Mouse (Mus musculus) lung, embryonic 15.5 days (tissue): Measurements from ENCODE around the gene Tm7sf3. TPM values are rescaled to one million over a fixed set of nuclear protein-coding genes. Genes with fewer than 3 reads are reported as not detected.

ENCODE experiments used
- ATAC-seq: fragments of 200-750 bp; cut with Nextera tagmentation; 2 replicates; pipeline ENCODE4 v1.8.0; 2017; ENCODE audit warnings: moderate number of reproducible peaks, borderline replicate concordance; ENCODE audit not compliant: low FRiP score, low TSS enrichment; ENCODE audit errors: extremely low read depth
- H3K27ac ChIP-seq: fragments of 300-500 bp; sonication (generic); 2 replicates; pipeline ENCODE4 v1.5.1; 2015; ENCODE audit warnings: moderate library complexity, mild to moderate bottlenecking, inconsistent platforms
- H3K27me3 ChIP-seq: fragments of 300-500 bp; sonication (generic); 2 replicates; pipeline ENCODE4 v1.6.1; 2015; ENCODE audit warnings: inconsistent platforms
- H3K36me3 ChIP-seq: fragments of 300-500 bp; sonication (generic); 2 replicates; pipeline ENCODE4 v1.6.1; 2015; ENCODE audit warnings: inconsistent platforms
- H3K4me1 ChIP-seq: fragments of 300-500 bp; sonication (generic); 2 replicates; pipeline ENCODE4 v1.6.1; 2015; ENCODE audit warnings: inconsistent platforms
- H3K4me2 ChIP-seq: fragments of 300-500 bp; sonication (generic); 2 replicates; pipeline ENCODE4 v1.6.1; 2015; ENCODE audit warnings: inconsistent platforms, mild to moderate bottlenecking, moderate library complexity
- H3K4me3 ChIP-seq: fragments of 300-500 bp; sonication (generic); 2 replicates; pipeline ENCODE4 v1.5.1; 2015; ENCODE audit warnings: mild to moderate bottlenecking, inconsistent platforms
- H3K9ac ChIP-seq: fragments of 300-500 bp; sonication (generic); 2 replicates; pipeline ENCODE4 v1.6.1; 2015; ENCODE audit warnings: inconsistent platforms
- H3K9me3 ChIP-seq: fragments of 300-500 bp; sonication (generic); 2 replicates; pipeline ENCODE4 v1.6.1; 2016; ENCODE audit warnings: inconsistent platforms
- WGBS: fragments of 180-500 bp; shearing (Covaris S2); methylation state at CpG from one replicate; pipeline ENCODE4 v1.1.7; 2015; 5-methylcytosine and 5-hydroxymethylcytosine counted together
- polyA plus RNA-seq: library from polyadenylated mRNA; unstranded; fragments of >200 nt; fragmentation: Nextera tagmentation; extraction: Ambion mirVana; gene quantifications from 2 replicates; pipeline ENCODE4 v1.2.1, GENCODE M21; 2015

The Tm7sf3 gene
- 28.2 and 29.9 TPM in 2 replicates for polyA plus RNA-seq

DNA sequence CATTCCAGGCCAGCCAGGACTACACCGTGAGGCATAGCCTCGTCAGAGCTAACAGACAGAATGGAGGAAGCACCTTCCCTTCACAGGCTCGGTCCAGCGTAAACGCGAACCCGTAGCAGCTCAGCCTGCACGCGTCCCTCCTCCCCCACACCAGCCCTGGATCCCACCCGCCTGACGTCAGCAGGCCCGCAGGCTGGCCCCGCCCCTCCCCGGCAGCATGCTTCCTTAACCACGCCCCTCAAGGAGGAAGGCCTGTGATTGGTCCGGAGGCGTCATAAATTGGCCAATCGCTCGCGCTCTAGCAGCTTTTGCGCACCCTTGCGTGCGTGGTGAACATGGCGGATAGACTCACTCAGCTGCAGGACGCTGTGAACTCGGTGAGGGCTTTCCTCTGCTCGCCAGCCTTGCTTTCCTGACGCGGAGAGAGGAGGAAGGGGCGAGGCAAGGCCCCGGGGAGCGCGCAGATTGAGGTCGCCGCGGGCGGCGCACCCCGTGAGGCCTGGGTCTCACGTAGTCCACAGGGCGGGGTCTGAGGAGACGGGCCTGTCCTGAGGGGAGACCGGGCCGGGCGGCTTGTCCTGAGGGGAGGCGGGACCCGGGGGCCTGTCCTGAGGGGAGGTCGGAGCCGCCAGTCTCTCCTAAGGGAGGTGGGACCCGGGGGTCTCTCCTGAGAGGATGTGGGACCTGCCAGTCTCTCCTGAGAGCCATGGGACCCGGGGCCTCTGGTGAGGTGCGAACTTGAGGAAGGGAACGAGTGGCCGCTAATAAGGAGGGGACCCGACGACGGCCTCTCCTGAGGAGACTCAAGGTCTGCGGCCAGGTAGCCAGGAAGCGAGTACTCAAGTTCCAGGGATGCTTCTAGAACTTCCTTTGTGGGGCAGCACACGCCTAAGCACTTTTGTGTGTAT is at the start of gene Tm7sf3, which contains the start of gene Med21:
Tm7sf3 (minus strand) TSS at position 549 of the 908 bp plus-strand sequence.
Med21 (plus strand) TSS at position 272 of the 908 bp plus-strand sequence.
- peak within 1 kb of the TSS; percentile 93 for H3K27ac ChIP-seq
- no peaks in the 10 kb centered on the region for H3K36me3 ChIP-seq
- peak within 1 kb of the TSS; percentile 85 for H3K4me2 ChIP-seq
- H3K9me3 ChIP-seq: no peaks in the 10 kb centered on the region
- ATAC-seq: peak; percentile 98
- peak within 1 kb of the TSS; percentile 83 for H3K4me3 ChIP-seq
- peak within 1 kb of the TSS; percentile 89 for H3K9ac ChIP-seq
- no peaks in the 10 kb centered on the region for H3K27me3 ChIP-seq
- WGBS: under 1% methylated on average over 60 of the region's 60 CpGs
- H3K4me1 ChIP-seq: peaks cover 13% of the 10 kb centered on the region; the same call in 1 of the 2 replicates

DNA sequence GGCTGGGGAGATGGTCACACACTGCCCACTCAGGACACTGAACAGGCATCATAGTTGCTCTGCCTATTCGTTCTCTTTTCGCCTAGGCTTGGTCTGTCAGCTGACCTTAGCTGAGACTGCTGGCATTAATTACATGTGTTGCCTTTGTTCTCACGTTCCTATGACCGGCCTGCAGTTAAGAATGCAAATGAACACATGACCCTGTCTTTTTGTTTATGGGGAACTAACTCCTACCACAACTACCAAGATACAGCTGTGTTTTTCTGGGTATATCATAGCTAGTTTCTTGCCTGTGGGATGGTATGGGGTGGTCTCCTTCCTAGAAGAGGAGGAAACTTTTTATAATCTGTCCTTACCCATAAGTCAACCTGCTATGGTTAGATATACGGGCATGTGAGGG is 46.2 kb upstream of the Tm7sf3 start:
- Histone ChIP-seq H3K9me3 (no peaks in the 10 kb centered on the region), H3K27ac (no peak overlapping the region), H3K36me3 (no peaks in the 10 kb centered on the region), H3K4me3 (no peak overlapping the region), H3K9ac (no peak overlapping the region), H3K4me1 (0 out of 2 replicates have a peak, but pooled peaks cover 6% of the 10 kb centered on the region), H3K27me3 (no peaks in the 10 kb centered on the region), H3K4me2 (no peak overlapping the region)
- no peak for ATAC-seq
- 88% methylated on average over 5 of the region's 5 CpGs for WGBS

DNA sequence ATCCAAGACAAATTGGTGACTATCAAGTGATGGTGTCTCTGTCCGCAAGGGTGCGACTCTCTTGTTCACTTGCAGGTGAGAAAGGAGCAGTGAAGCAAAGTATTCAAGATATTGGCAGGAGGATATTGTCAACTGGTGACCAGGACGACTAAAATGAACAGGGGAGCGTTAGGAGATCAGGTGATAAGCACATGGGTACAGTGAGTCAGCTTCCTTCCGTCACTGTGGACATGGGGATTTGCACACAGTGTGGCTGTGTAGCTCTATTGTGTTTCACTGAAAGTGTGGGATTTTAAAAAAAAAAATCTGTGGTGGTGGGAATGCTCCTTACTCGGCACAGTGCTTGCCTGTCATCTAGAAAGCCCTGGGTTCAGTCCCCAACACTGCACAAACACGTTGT is 45.4 kb upstream of the Tm7sf3 start:
- WGBS: 78% methylated on average over 7 of the region's 7 CpGs
- Histone ChIP-seq H3K9me3 (no peaks in the 10 kb centered on the region), H3K36me3 (no peaks in the 10 kb centered on the region), H3K4me1 (0 out of 2 replicates have a peak, but pooled peaks cover 6% of the 10 kb centered on the region), H3K4me2 (no peak overlapping the region), H3K9ac (no peak overlapping the region), H3K27me3 (no peaks in the 10 kb centered on the region), H3K4me3 (no peak overlapping the region), H3K27ac (no peak overlapping the region)
- ATAC-seq: no peak

DNA sequence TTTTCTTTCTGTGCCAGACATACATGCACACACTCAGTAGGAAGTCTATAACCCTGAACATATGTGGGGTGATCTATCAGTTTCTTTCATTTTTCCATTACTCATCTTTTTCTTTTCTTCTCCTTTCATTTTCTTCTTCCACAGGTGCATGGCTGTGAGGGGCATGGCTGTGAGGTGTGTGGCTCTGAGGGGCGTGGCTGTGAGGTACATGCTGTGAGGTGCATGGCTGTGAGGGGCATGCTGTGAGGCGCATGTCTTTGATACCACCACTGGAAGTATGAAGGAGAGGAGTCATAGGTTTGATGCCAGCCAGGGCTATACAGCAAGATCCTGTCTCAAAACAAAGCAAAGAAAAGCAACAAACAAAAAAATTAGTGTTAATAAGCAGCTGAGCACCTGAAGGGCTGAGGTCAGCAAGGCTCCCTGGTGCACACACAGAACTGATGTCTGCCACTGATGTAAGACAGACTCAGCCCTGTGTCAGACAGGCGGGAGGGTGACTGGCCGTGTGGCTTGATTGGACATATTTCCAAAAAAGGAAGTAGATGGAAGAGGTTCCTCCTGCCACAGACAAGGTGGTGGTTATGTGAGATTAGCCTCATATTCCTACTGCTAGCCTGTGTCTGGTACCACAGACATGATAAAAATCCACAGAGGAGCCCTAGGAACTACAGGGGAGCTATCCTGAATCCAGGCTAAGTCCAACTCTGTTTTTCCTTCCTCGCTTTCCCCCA is 44.0 kb upstream of the Tm7sf3 start:
- Histone ChIP-seq H3K9ac (no peak overlapping the region), H3K27me3 (no peaks in the 10 kb centered on the region), H3K4me1 (0 out of 2 replicates have a peak, but pooled peaks cover 6% of the 10 kb centered on the region), H3K4me3 (no peak overlapping the region), H3K9me3 (no peaks in the 10 kb centered on the region), H3K4me2 (peak overlapping the region; percentile 28; the same call in 1 of the 2 replicates), H3K36me3 (no peaks in the 10 kb centered on the region), H3K27ac (peak overlapping the region; percentile 33; the same call in 1 of the 2 replicates)
- peak; percentile 39; the same call in 1 of the 2 replicates for ATAC-seq
- WGBS: 49% methylated on average over 5 of the region's 5 CpGs

DNA sequence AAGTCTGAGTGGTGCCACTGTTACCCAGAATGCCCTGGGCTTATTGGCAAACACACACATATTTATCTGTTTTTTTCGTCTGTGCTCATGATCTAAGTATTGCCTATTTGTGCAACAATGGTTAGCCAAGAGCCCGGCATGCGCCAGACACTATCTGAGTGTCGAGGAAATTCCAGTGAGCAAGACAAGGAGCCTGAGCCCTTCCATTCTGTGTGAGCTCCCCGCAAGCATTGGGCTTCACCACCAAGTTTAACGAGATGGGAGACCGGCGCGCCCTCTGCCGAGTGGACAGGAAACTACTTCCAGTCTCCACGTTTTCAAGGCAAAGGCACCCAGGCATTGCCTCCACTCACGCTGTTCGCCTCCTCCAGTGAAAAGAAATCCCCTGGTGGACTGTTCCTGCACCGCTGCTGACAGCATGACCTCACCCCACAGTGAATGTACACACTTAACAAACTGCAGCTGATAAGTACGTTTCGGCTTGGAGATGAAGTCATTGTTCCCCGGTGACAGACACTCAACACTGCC is 43.2 kb upstream of the Tm7sf3 start:
- Histone ChIP-seq H3K36me3 (no peaks in the 10 kb centered on the region), H3K4me3 (no peak overlapping the region), H3K9me3 (no peaks in the 10 kb centered on the region), H3K4me1 (0 out of 2 replicates have a peak, but pooled peaks cover 6% of the 10 kb centered on the region), H3K4me2 (peak overlapping the region; percentile 28), H3K27me3 (no peaks in the 10 kb centered on the region), H3K9ac (no peak overlapping the region), H3K27ac (peak overlapping the region; percentile 27; the same call in 1 of the 2 replicates)
- 45% methylated on average over 17 of the region's 17 CpGs for WGBS
- ATAC-seq: peak; percentile 80

DNA sequence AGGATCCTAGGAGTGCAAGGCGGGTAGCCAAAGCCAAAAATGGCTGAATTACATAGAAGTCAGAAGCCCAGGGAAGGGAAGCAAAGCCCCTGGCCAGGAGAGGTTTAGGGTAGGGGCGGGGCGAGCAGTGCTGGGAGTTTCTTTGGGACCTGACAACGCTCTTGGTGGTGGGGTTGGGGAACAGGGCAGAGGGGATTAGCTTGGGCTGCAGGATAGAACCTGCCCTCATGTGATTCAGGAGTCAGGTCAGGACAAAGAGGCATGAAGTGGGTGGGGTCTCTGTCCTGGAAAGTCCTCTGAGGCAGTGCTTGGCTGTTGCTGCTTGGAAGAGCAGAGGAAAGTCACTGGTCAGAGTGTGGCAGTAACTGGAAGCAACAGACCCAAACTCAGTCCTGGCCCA is 41.3 kb upstream of the Tm7sf3 start:
- Histone ChIP-seq H3K9me3 (no peaks in the 10 kb centered on the region), H3K9ac (no peak overlapping the region), H3K27ac (no peak overlapping the region), H3K4me3 (no peak overlapping the region), H3K27me3 (no peaks in the 10 kb centered on the region), H3K4me2 (no peak overlapping the region), H3K4me1 (0 out of 2 replicates have a peak, but pooled peaks cover 6% of the 10 kb centered on the region), H3K36me3 (no peaks in the 10 kb centered on the region)
- ATAC-seq: no peak
- WGBS: 84% methylated on average over 4 of the region's 4 CpGs

DNA sequence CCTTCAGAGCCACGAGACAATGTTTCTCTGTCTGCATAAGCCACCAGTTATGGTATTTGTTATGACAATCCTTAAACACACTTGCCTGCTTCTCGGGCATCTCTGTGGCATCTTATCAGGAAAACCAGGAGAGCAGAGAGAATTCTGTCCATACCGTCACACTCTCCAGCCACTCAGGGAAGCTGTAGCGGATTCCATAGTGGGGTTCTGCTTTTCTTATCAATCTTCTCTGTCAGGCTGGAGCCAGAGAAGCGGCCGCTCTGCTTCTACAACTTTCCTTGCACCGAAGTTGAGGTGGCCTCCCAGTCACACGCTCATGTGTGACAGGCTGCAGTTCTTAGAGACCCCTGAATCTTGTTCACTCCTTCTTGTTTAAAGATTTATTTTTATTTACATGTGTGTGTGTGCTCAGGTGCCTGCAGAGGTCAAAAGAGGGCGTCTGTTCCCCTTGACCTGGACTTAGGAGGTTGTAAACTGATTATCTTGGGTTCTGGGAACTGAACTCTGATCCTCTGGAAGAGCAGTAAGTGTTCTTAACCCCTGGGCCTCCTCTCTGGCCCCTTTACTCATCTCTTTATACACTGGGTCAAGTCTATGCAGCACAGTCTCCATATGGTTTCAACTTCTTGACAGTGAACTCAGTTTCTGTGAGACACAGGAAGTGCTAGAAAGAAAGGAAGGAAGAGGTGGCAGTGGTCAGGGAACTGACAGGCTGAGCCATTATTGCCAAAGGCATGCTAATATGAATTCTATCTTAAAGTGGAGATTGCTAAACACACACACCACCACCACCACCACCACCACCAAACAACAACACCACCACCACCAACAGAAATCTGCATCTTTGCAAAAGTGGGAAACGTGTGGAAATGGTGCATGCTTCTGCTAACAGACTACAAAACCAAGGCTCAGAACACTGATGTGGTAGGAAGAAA is 35.8 kb upstream of the Tm7sf3 start:
- H3K36me3 ChIP-seq: no peaks in the 10 kb centered on the region
- no peaks in the 10 kb centered on the region for H3K4me1 ChIP-seq
- H3K27me3 ChIP-seq: no peaks in the 10 kb centered on the region
- no peak overlapping the region for H3K4me2 ChIP-seq
- no peak overlapping the region for H3K27ac ChIP-seq
- no peak for ATAC-seq
- no peaks in the 10 kb centered on the region for H3K9me3 ChIP-seq
- WGBS: 33% methylated on average over 10 of the region's 10 CpGs
- H3K4me3 ChIP-seq: no peak overlapping the region
- H3K9ac ChIP-seq: no peak overlapping the region

DNA sequence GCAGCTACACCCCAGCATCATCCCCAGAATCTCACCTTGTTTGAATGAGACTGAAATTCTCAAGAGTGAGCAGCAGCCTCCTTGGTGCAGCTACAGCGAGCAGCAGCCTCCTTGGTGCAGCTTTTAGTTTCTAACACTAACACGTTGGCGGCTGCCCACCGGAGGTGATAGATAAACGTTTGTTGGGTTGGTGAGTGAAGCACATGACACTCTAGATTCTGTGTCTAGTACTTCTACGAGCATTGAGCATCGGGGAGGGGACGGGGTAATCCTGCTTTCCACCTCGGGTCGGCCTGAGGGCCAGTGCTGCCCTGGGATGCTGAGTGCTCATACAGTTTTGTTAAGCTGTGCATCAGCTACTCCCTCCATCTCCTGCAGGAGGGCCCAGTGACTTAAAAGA is 34.3 kb upstream of the Tm7sf3 start:
- Histone ChIP-seq H3K36me3 (no peaks in the 10 kb centered on the region), H3K27ac (no peak overlapping the region), H3K4me1 (no peaks in the 10 kb centered on the region), H3K27me3 (no peaks in the 10 kb centered on the region), H3K4me3 (no peak overlapping the region), H3K9me3 (no peaks in the 10 kb centered on the region), H3K4me2 (no peak overlapping the region), H3K9ac (no peak overlapping the region)
- ATAC-seq: no peak
- 44% methylated on average over 10 of the region's 10 CpGs for WGBS

DNA sequence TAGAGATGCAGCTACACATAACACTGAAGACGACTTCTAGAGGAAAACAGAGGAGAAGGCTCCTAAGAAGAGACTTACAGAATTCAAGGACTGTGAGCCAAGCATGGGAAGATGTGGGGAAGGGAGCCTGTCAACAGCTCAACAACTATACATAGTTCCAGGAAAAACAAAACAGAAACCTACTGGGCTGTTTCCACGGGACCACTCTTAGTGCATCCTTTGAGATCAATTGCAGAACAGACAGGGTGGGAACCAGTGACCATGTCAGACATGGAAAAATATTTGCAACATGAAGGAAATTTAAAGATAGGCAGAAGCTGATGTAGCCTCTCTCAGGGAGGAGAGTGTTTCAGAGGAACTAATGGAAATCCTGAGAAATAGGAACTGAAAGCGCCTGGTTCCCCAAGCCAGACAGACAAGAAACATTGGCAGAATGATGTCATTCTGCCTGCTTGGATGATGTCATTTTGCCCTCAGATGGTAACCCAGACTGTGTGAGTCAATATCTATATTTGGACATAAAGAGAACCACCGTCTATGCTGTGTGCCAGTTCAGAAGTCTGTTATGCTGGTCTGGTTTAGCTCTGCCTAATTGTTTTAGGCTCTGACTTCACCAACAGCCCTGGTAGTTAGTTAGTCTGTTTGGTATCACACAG is 32.4 kb upstream of the Tm7sf3 start:
- Histone ChIP-seq H3K36me3 (no peaks in the 10 kb centered on the region), H3K9ac (no peak overlapping the region), H3K27ac (no peak overlapping the region), H3K4me3 (no peak overlapping the region), H3K4me1 (no peaks in the 10 kb centered on the region), H3K27me3 (no peaks in the 10 kb centered on the region), H3K4me2 (no peak overlapping the region), H3K9me3 (0 out of 2 replicates have a peak, but pooled peaks cover 2% of the 10 kb centered on the region)
- no peak for ATAC-seq
- 56% methylated on average over 4 of the region's 4 CpGs for WGBS

DNA sequence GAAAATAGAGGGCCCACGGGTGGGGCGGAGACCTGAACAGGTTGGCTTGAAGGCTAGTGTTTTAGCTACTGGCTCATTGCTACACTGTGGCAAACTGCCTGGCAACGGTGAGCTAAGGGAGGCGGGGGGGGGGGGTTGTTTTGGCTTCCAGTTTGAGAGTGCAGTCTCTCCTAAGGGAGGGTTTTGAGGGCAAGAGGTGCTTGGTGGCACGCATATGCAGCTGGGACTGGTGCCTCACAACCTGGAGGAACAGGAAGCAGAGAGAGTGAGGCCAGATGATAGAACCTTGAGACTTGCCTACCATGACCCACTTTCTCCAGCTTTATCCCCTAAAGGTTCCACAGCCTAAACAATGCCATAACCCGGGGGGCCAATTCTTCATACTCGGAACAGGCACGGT is 31.8 kb upstream of the Tm7sf3 start:
- ATAC-seq: no peak
- no peaks in the 10 kb centered on the region for H3K36me3 ChIP-seq
- H3K4me1 ChIP-seq: no peaks in the 10 kb centered on the region
- no peak overlapping the region for H3K9ac ChIP-seq
- WGBS: 74% methylated on average over 8 of the region's 8 CpGs
- H3K9me3 ChIP-seq: 0 out of 2 replicates have a peak, but pooled peaks cover 4% of the 10 kb centered on the region
- no peak overlapping the region for H3K4me3 ChIP-seq
- no peak overlapping the region for H3K27ac ChIP-seq
- no peaks in the 10 kb centered on the region for H3K27me3 ChIP-seq
- no peak overlapping the region for H3K4me2 ChIP-seq
